Mouse (Mus musculus) liver, adult 2 months (tissue): ENCODE measurements around the gene Gm45234. TPM values are rescaled to one million over a fixed set of nuclear protein-coding genes. Genes with fewer than 3 reads are reported as not detected.

Experiments used
- DNase-seq: peaks from one replicate; pipeline ENCODE4 v3.0.0-alpha.2; 2011; ENCODE audit warnings: low read depth, low spot score; ENCODE audit errors: extremely low read depth
- H3K27ac ChIP-seq: fragments of 200-500 bp; replicated peaks from 2 replicates; pipeline ENCODE4 v1.5.1; 2012; ENCODE audit warnings: low read depth, mild to moderate bottlenecking, control low read depth, inconsistent platforms, low read length; ENCODE audit not compliant: insufficient read depth
- H3K27me3 ChIP-seq: fragments of 200-500 bp; 2 replicates; pipeline ENCODE4 v1.6.1; 2012; ENCODE audit warnings: mild to moderate bottlenecking, moderate library complexity, low read length, inconsistent platforms; ENCODE audit not compliant: control insufficient read depth, insufficient read depth
- H3K36me3 ChIP-seq: fragments of 200-500 bp; 2 replicates; pipeline ENCODE4 v1.6.1; 2012; ENCODE audit warnings: low read length, inconsistent platforms; ENCODE audit not compliant: control insufficient read depth, insufficient read depth
- H3K4me1 ChIP-seq: fragments of 200-500 bp; 2 replicates; pipeline ENCODE4 v1.6.1; 2011; ENCODE audit warnings: low read length; ENCODE audit not compliant: control insufficient read depth, insufficient read depth
- H3K4me3 ChIP-seq: fragments of 200-500 bp; 2 replicates; pipeline ENCODE4 v1.5.1; 2011; ENCODE audit warnings: low read depth, mild to moderate bottlenecking, control low read depth, low read length, moderate library complexity; ENCODE audit not compliant: insufficient read depth
- H3K79me2 ChIP-seq: fragments of 200-500 bp; 2 replicates; pipeline ENCODE4 v1.6.1; 2012; ENCODE audit warnings: inconsistent platforms, mild to moderate bottlenecking, low read length, moderate library complexity; ENCODE audit not compliant: control insufficient read depth, insufficient read depth
- H3K9ac ChIP-seq: fragments of 200-500 bp; 2 replicates; pipeline ENCODE4 v1.6.1; 2012; ENCODE audit warnings: low read depth, mild to moderate bottlenecking, control low read depth, inconsistent platforms, low read length
- CTCF ChIP-seq: fragments of 200-500 bp; IDR thresholded peaks from 2 replicates; pipeline ENCODE4 v1.5.1; 2011; ENCODE audit warnings: low read depth, low read length, control low read depth
- POLR2A ChIP-seq: fragments of 200-500 bp; IDR thresholded peaks from 2 replicates; pipeline ENCODE4 v1.6.1; 2011; ENCODE audit warnings: low read length, control low read depth; ENCODE audit not compliant: insufficient read depth; ENCODE audit errors: extremely low read depth
- WGBS: fragments of 180-500 bp; shearing (Covaris S2); methylation state at CpG from one replicate; pipeline ENCODE4 v1.1.7; 2018; 5-methylcytosine and 5-hydroxymethylcytosine counted together
- polyA plus RNA-seq: library from polyadenylated mRNA; depleted of rRNA; stranded (reverse); fragments of >200 nt; gene quantifications from 2 replicates; pipeline ENCODE4 v1.2.3, GENCODE M21; 2012
- total RNA-seq: library from RNA; depleted of rRNA; stranded (reverse); fragments of >200 nt; gene quantifications from 2 replicates; pipeline ENCODE4 v1.2.3, GENCODE M21; 2014

Gene Gm45234
- total and polyA plus RNA-seq, 2 experiments: not detected

DNA sequence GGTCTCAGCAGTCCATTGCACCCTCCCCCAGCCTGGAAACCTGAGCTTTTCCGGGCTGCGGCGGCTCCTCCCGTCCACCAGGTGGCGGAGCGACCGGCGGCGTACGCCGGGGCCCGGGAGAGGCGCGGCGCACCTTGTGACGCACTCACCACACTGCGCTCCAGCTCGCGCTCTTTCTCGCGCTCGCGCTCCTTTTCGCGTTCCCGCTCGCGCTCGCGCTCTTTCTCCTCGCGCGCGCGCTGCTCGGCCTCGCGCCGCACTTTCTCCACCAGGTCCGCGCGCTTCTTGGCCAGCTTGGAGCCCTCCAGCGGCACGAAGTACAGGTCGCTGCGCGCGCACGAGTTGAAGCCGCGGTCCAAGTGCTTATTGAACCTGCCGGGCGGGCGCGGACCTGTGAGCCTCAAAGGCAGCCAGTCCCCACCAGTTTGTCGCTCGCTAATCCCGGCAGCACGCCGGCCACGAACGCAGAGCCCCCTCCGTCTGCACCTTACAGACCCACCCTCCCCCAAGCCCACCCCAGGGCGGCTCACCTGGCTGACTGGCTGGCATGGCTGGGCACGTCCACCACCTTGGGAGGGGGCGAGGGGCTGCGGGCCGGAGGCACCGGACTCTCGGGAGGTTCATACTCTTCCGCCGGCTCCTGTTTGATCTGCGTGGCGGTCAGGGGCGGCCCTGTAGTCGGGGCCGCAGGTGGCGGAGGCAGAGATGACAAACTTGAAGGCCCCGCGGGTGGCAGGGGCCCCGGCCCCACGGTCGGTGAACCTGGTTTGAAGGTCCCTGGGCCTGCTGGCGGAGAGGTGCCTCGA, 10.1 kb downstream of the Gm45234 start:
- peaks cover 6% of the 10 kb centered on the region for H3K4me1 ChIP-seq
- peak; percentile 90 for DNase-seq
- 1% methylated on average over 83 of the region's 85 CpGs for WGBS
- no peaks in the 10 kb centered on the region for H3K27me3 ChIP-seq
- peak overlapping the region; percentile 50 for H3K27ac ChIP-seq
- no peaks in the 10 kb centered on the region; the same call in 1 of the 2 replicates for H3K36me3 ChIP-seq
- TF ChIP-seq POLR2A (0 out of 2 replicates have a peak, but pooled peaks have one; percentile 31), CTCF (peak; percentile 81)
- H3K9ac ChIP-seq: peak overlapping the region; percentile 85
- H3K4me3 ChIP-seq: peak overlapping the region; percentile 65
- H3K79me2 ChIP-seq: no peaks in the 10 kb centered on the region

DNA sequence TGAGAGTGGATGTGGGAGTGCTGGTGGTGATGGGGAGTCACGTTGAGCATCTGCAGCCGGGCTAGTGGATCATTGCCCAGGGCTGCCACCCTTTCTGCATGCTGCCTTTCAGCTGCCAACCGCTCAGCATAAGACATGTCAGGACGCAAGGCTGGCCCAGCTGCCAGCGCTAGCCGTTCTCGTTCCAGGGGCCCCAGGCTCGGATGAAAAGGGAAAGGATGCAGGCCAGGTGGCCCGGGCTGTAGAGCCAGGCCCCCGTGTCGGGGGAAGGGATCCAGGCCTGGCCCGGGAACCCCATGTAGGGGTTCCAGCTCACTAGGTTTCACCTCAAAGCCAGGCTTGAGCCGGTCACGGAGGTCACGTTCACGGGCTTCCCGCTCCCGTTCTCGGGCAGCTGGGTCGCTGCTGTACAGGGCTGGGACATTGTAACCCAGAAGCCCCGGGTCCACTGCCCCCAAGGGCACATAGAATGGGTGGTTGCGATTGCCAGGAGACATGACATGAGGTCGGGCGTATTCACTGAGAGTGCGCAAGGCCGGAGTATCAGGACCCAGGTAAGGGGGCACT, 11.0 kb downstream of the Gm45234 start:
- Histone ChIP-seq H3K4me3 (peak overlapping the region; percentile 34; the same call in 1 of the 2 replicates), H3K79me2 (no peaks in the 10 kb centered on the region), H3K9ac (peak overlapping the region; percentile 49), H3K27ac (peak overlapping the region; percentile 23; the same call in 1 of the 2 replicates), H3K4me1 (peaks cover 9% of the 10 kb centered on the region), H3K27me3 (no peaks in the 10 kb centered on the region), H3K36me3 (no peaks in the 10 kb centered on the region; the same call in 1 of the 2 replicates)
- DNase-seq: no peak
- no peak for TF ChIP-seq CTCF
- no peak for TF ChIP-seq POLR2A
- 71% methylated on average over 26 of the region's 26 CpGs for WGBS

DNA sequence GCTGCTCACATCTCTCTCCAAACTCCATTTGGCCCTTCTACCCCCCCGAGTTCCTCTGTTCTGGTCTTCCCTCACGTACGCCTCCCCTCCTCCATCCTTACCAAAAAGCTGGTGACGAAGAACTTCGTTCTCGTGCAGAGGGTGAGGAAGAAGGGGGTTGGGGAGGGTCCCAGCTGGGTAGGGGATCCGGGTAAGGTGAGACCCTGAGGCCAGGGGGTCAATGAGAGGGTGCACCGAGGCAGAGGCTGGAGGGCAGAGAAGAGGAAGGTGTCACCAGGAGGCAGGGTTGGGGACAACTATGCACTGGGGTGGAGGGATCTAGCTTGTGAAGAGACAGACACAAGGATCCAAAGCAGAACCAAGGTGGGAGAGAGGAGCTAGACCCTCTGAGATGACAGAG, 12.2 kb downstream of the Gm45234 start:
- TF ChIP-seq POLR2A: no peak
- TF ChIP-seq CTCF: no peak
- no peak overlapping the region for H3K9ac ChIP-seq
- no peaks in the 10 kb centered on the region; the same call in 1 of the 2 replicates for H3K36me3 ChIP-seq
- H3K27me3 ChIP-seq: no peaks in the 10 kb centered on the region
- H3K27ac ChIP-seq: no peak overlapping the region
- peaks cover 19% of the 10 kb centered on the region for H3K4me1 ChIP-seq
- WGBS: 92% methylated on average over 8 of the region's 8 CpGs
- H3K4me3 ChIP-seq: no peak overlapping the region
- DNase-seq: no peak
- no peaks in the 10 kb centered on the region for H3K79me2 ChIP-seq

DNA sequence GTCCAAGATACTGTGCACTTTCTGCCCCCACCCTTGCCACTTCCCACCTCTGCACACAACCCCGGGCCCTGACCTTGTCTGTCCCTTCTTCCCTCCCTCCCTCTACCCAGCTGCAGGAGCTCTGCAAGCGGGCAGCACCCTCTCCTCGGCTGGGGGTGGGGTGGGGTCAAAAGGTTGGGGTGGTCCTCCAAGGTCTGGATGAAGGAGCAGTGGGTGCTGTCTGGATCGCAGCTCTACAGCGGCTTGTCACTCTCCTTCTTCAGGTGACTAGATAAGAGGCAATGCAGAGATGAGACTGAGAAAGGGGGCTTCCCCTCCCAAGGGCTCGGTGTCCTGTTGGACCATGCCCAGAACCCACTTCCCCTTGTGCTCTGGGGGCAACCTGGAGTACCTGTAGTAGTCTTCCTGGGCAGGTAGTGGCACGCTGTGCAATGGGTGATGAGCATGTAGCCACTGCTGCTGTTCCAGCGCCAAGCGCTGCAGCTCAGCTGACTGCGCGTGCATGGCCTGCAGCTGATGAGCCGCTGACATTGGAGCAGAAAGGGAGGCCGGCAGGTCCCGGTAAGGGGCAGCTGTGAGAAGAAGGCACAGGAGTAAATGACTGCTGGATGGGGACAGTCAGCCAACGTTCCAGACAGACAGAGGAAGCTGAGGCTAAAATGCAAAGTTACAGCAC, 12.8 kb downstream of the Gm45234 start:
- no peaks in the 10 kb centered on the region for H3K79me2 ChIP-seq

DNA sequence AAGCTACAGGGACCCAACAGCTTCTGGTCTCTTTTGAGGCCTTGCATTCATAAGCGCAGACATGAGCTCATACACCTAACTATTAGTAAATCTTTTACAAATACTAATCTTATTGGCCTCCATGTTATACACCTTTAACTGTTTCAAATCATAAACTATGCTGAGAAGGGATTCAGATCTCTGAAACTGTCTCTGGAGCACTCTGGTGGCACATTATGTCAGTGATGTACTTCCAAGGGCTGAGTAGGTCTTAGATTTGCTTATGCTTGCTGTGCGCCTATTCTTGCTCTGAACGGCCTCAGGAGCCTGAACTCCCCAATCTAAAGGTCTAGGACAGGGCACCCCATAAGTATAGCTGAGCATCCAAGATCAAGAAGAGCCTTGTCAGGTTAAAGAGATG, 14.0 kb downstream of the Gm45234 start:
- Histone ChIP-seq H3K27me3 (no peaks in the 10 kb centered on the region), H3K79me2 (no peaks in the 10 kb centered on the region), H3K4me3 (no peak overlapping the region; the same call in 1 of the 2 replicates), H3K27ac (peak overlapping the region; percentile 86), H3K9ac (peak overlapping the region; percentile 78), H3K36me3 (no peaks in the 10 kb centered on the region), H3K4me1 (peaks cover 21% of the 10 kb centered on the region)
- TF ChIP-seq CTCF (no peak), POLR2A (no peak)
- WGBS: 76% methylated on average over 3 of the region's 3 CpGs
- DNase-seq: no peak

More for the DNA sequence above, 12.8 kb downstream of the Gm45234 start:
- no peaks in the 10 kb centered on the region for H3K27me3 ChIP-seq
- WGBS: 94% methylated on average over 15 of the region's 15 CpGs
- peaks cover 20% of the 10 kb centered on the region for H3K4me1 ChIP-seq
- TF ChIP-seq POLR2A (no peak), CTCF (no peak)
- no peak for DNase-seq
- no peak overlapping the region for H3K9ac ChIP-seq
- no peak overlapping the region for H3K27ac ChIP-seq
- no peaks in the 10 kb centered on the region; the same call in 1 of the 2 replicates for H3K36me3 ChIP-seq
- no peak overlapping the region for H3K4me3 ChIP-seq
